Mouse (Mus musculus): ENCODE measurements at regions not wholly inside any gene's neighbourhood (a gene's known extent, or its start where the extent isn't known, plus 50 kb on each side); places are given as distances from the start of the nearest gene placed in this dataset.

- Histone ChIP-seq H3K4me2 (ENCODE audit: low read length) (no peak overlapping the region), H3K27me3 (ENCODE audit: control insufficient read depth, insufficient read depth, low read length) (peaks cover 67% of the 10 kb centered on the region), H3K27ac (replicated peaks in 1 of 2; ENCODE audit: control insufficient read depth in 1 of 2, insufficient read depth in 1 of 2, low read depth in 2 of 2, low read length in 2 of 2) (no peak overlapping the region), H3K9ac (ENCODE audit: low read length) (no peak overlapping the region), H3K36me3 (ENCODE audit: control insufficient read depth, insufficient read depth, low read length) (no peaks in the 10 kb centered on the region), H3K9me3 (ENCODE audit: control insufficient read depth, low read length) (no peaks in the 10 kb centered on the region), H3K4me3 (ENCODE audit: control insufficient read depth in 1 of 2, insufficient read depth in 1 of 2, low read depth in 1 of 2, low read length in 2 of 2) (no peak overlapping the region), H3K4me1 (ENCODE audit: control insufficient read depth in 2 of 2, insufficient read depth in 2 of 2, low read length in 2 of 2) (peaks cover 2 to 10% of the 10 kb centered on the region in 2 experiments; a peak in 1 of 4 replicates)
- 3% methylated on average over 22 of the region's 22 CpGs for WGBS
- ATAC-seq (ENCODE audit: insufficient number of reproducible peaks, insufficient read depth, low FRiP score, low read depth), result no peak
Observed at GRCm38 (mm10) chr5:120280991-120281602, 150.4 kb upstream of the Lhx5 start.

- H3K4me2 ChIP-seq (ENCODE audit: low read length), result no peak overlapping the region
- H3K4me1 ChIP-seq (ENCODE audit: control insufficient read depth in 2 of 2, insufficient read depth in 2 of 2, low read length in 2 of 2), result peaks cover 2 to 10% of the 10 kb centered on the region in 2 experiments; a peak in 1 of 4 replicates
- 28% methylated on average over 18 of the region's 18 CpGs for WGBS
- H3K36me3 ChIP-seq (ENCODE audit: control insufficient read depth, insufficient read depth, low read length), result no peaks in the 10 kb centered on the region
- no peaks in the 10 kb centered on the region for H3K9me3 ChIP-seq (ENCODE audit: control insufficient read depth, low read length)
- ATAC-seq (ENCODE audit: insufficient number of reproducible peaks, insufficient read depth, low FRiP score, low read depth), result no peak
- no peak overlapping the region for H3K9ac ChIP-seq (ENCODE audit: low read length)
- no peak overlapping the region for H3K4me3 ChIP-seq (ENCODE audit: control insufficient read depth in 1 of 2, insufficient read depth in 1 of 2, low read depth in 1 of 2, low read length in 2 of 2)
- H3K27ac ChIP-seq (replicated peaks in 1 of 2; ENCODE audit: control insufficient read depth in 1 of 2, insufficient read depth in 1 of 2, low read depth in 2 of 2, low read length in 2 of 2), result no peak overlapping the region
- peaks cover 76% of the 10 kb centered on the region for H3K27me3 ChIP-seq (ENCODE audit: control insufficient read depth, insufficient read depth, low read length)
Observed at GRCm38 (mm10) chr5:120281840-120282565, 149.5 kb upstream of the Lhx5 start.

- Histone ChIP-seq H3K4me1 (ENCODE audit: control insufficient read depth in 2 of 2, insufficient read depth in 2 of 2, low read length in 2 of 2) (peaks cover 2 to 10% of the 10 kb centered on the region in 2 experiments; a peak in 1 of 4 replicates), H3K9me3 (ENCODE audit: control insufficient read depth, low read length) (0 out of 2 replicates have a peak, but pooled peaks cover 2% of the 10 kb centered on the region), H3K4me2 (ENCODE audit: low read length) (no peak overlapping the region), H3K4me3 (ENCODE audit: control insufficient read depth in 1 of 2, insufficient read depth in 1 of 2, low read depth in 1 of 2, low read length in 2 of 2) (no peak overlapping the region), H3K27ac (replicated peaks in 1 of 2; ENCODE audit: control insufficient read depth in 1 of 2, insufficient read depth in 1 of 2, low read depth in 2 of 2, low read length in 2 of 2) (no peak overlapping the region), H3K27me3 (ENCODE audit: control insufficient read depth, insufficient read depth, low read length) (peaks cover 81% of the 10 kb centered on the region), H3K36me3 (ENCODE audit: control insufficient read depth, insufficient read depth, low read length) (no peaks in the 10 kb centered on the region), H3K9ac (ENCODE audit: low read length) (no peak overlapping the region)
- 43% methylated on average over 8 of the region's 8 CpGs for WGBS
- ATAC-seq (ENCODE audit: insufficient number of reproducible peaks, insufficient read depth, low FRiP score, low read depth), result no peak
Observed at GRCm38 (mm10) chr5:120284625-120285024, 146.9 kb upstream of the Lhx5 start.

- H3K27me3 ChIP-seq (ENCODE audit: control insufficient read depth, insufficient read depth, low read length), result peaks cover 77% of the 10 kb centered on the region
- H3K27ac ChIP-seq (replicated peaks in 1 of 2; ENCODE audit: control insufficient read depth in 1 of 2, insufficient read depth in 1 of 2, low read depth in 2 of 2, low read length in 2 of 2), result no peak overlapping the region
- WGBS, result 42% methylated on average over 9 of the region's 9 CpGs
- H3K4me2 ChIP-seq (ENCODE audit: low read length), result no peak overlapping the region
- H3K9me3 ChIP-seq (ENCODE audit: control insufficient read depth, low read length), result peaks cover 4% of the 10 kb centered on the region; the same call in 1 of the 2 replicates
- peaks cover 2 to 10% of the 10 kb centered on the region in 2 experiments; a peak in 1 of 4 replicates for H3K4me1 ChIP-seq (ENCODE audit: control insufficient read depth in 2 of 2, insufficient read depth in 2 of 2, low read length in 2 of 2)
- no peaks in the 10 kb centered on the region for H3K36me3 ChIP-seq (ENCODE audit: control insufficient read depth, insufficient read depth, low read length)
- no peak overlapping the region for H3K4me3 ChIP-seq (ENCODE audit: control insufficient read depth in 1 of 2, insufficient read depth in 1 of 2, low read depth in 1 of 2, low read length in 2 of 2)
- H3K9ac ChIP-seq (ENCODE audit: low read length), result no peak overlapping the region
- no peak for ATAC-seq (ENCODE audit: insufficient number of reproducible peaks, insufficient read depth, low FRiP score, low read depth)
Observed at GRCm38 (mm10) chr5:120285036-120285435, 146.5 kb upstream of the Lhx5 start.

GRCm38 (mm10) chr5:120286787-120287186 lies 144.7 kb upstream of the Lhx5 start:
- ATAC-seq (ENCODE audit: insufficient number of reproducible peaks, insufficient read depth, low FRiP score, low read depth), result no peak
- H3K36me3 ChIP-seq (ENCODE audit: control insufficient read depth, insufficient read depth, low read length), result no peaks in the 10 kb centered on the region
- H3K9ac ChIP-seq (ENCODE audit: low read length), result no peak overlapping the region
- no peaks in the 10 kb centered on the region for H3K4me1 ChIP-seq (ENCODE audit: control insufficient read depth in 2 of 2, insufficient read depth in 2 of 2, low read length in 2 of 2)
- H3K9me3 ChIP-seq (ENCODE audit: control insufficient read depth, low read length), result peaks cover 8% of the 10 kb centered on the region; the same call in 1 of the 2 replicates
- H3K27me3 ChIP-seq (ENCODE audit: control insufficient read depth, insufficient read depth, low read length), result peaks cover 61% of the 10 kb centered on the region
- H3K27ac ChIP-seq (replicated peaks in 1 of 2; ENCODE audit: control insufficient read depth in 1 of 2, insufficient read depth in 1 of 2, low read depth in 2 of 2, low read length in 2 of 2), result no peak overlapping the region
- no peak overlapping the region for H3K4me2 ChIP-seq (ENCODE audit: low read length)
- no peak overlapping the region for H3K4me3 ChIP-seq (ENCODE audit: control insufficient read depth in 1 of 2, insufficient read depth in 1 of 2, low read depth in 1 of 2, low read length in 2 of 2)
- WGBS, result 70% methylated on average over 4 of the region's 4 CpGs

GRCm38 (mm10) chr5:120288036-120288684 lies 143.3 kb upstream of the Lhx5 start:
- H3K9ac ChIP-seq (ENCODE audit: low read length), result no peak overlapping the region
- H3K36me3 ChIP-seq (ENCODE audit: control insufficient read depth, insufficient read depth, low read length), result no peaks in the 10 kb centered on the region
- H3K4me2 ChIP-seq (ENCODE audit: low read length), result peak overlapping the region; percentile 11
- no peak overlapping the region for H3K27ac ChIP-seq (replicated peaks in 1 of 2; ENCODE audit: control insufficient read depth in 1 of 2, insufficient read depth in 1 of 2, low read depth in 2 of 2, low read length in 2 of 2)
- H3K4me1 ChIP-seq (ENCODE audit: control insufficient read depth in 2 of 2, insufficient read depth in 2 of 2, low read length in 2 of 2), result no peaks in the 10 kb centered on the region
- ATAC-seq (ENCODE audit: insufficient number of reproducible peaks, insufficient read depth, low FRiP score, low read depth), result no peak
- peaks cover 50% of the 10 kb centered on the region for H3K27me3 ChIP-seq (ENCODE audit: control insufficient read depth, insufficient read depth, low read length)
- WGBS, result 10% methylated on average over 23 of the region's 23 CpGs
- no peak overlapping the region for H3K4me3 ChIP-seq (ENCODE audit: control insufficient read depth in 1 of 2, insufficient read depth in 1 of 2, low read depth in 1 of 2, low read length in 2 of 2)
- H3K9me3 ChIP-seq (ENCODE audit: control insufficient read depth, low read length), result peaks cover 8% of the 10 kb centered on the region; the same call in 1 of the 2 replicates

- no peaks in the 10 kb centered on the region for H3K36me3 ChIP-seq (ENCODE audit: control insufficient read depth, insufficient read depth, low read length)
Observed at GRCm38 (mm10) chr5:120294526-120295078, 136.9 kb upstream of the Lhx5 start.

More at GRCm38 (mm10) chr5:120294526-120295078, 136.9 kb upstream of the Lhx5 start:
- Histone ChIP-seq H3K4me1 (ENCODE audit: control insufficient read depth in 2 of 2, insufficient read depth in 2 of 2, low read length in 2 of 2) (no peaks in the 10 kb centered on the region), H3K4me2 (ENCODE audit: low read length) (no peak overlapping the region), H3K27me3 (ENCODE audit: control insufficient read depth, insufficient read depth, low read length) (peaks cover 44% of the 10 kb centered on the region), H3K27ac (replicated peaks in 1 of 2; ENCODE audit: control insufficient read depth in 1 of 2, insufficient read depth in 1 of 2, low read depth in 2 of 2, low read length in 2 of 2) (no peak overlapping the region), H3K9me3 (ENCODE audit: control insufficient read depth, low read length) (peaks cover 7% of the 10 kb centered on the region; the same call in 1 of the 2 replicates), H3K9ac (ENCODE audit: low read length) (no peak overlapping the region), H3K4me3 (ENCODE audit: control insufficient read depth in 1 of 2, insufficient read depth in 1 of 2, low read depth in 1 of 2, low read length in 2 of 2) (no peak overlapping the region)
- ATAC-seq (ENCODE audit: insufficient number of reproducible peaks, insufficient read depth, low FRiP score, low read depth), result no peak
- WGBS, result 26% methylated on average over 16 of the region's 16 CpGs
